Mouse (Mus musculus): Measurements from ENCODE around the gene Crybg3.

DNA sequence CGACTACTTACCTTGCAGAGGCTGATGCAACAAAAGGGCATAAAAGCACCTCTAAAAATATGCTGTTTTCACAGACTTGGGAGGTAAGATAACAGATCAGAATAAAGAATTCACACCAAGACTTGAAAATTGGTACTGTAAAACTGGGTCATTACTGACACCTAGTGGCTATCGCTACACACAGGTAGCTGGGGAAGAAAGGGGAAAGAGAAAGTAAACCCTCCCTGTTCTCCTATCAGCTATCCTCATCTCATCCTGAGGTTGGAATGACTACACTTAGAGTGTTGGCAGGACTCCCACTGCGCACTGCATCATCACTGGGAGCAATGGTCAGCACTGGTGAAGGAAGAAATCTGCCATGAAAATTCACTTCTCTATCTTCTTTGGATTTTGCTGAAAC is 16.4 kb upstream of the Crybg3 start:
- TF ChIP-seq TAL1 (IDR thresholded peaks at IDR 0.05; ENCODE audit: low read length) (no peak), GATA1 (IDR thresholded peaks at IDR 0.05; ENCODE audit: low read length) (no peak)

Measured in erythroblast, embryonic 14.5 days (primary cell).